Mouse (Mus musculus) liver, adult 2 months (tissue): Measurements from ENCODE around the gene Eif4g1. TPM values are rescaled to one million over a fixed set of nuclear protein-coding genes. Genes with fewer than 3 reads are reported as not detected.
"Not testable (repeated sequence)": the region's sequence is repeated elsewhere in the genome, so short reads cannot be mapped to it uniquely, and the experiment has no call there.

ENCODE experiments used
- DNase-seq: peaks from one replicate; pipeline ENCODE4 v3.0.0-alpha.2; 2011; ENCODE audit warnings: low read depth, low spot score; ENCODE audit errors: extremely low read depth
- H3K27ac ChIP-seq: fragments of 200-500 bp; replicated peaks from 2 replicates; pipeline ENCODE4 v1.5.1; 2012; ENCODE audit warnings: low read depth, mild to moderate bottlenecking, control low read depth, inconsistent platforms, low read length; ENCODE audit not compliant: insufficient read depth
- H3K27me3 ChIP-seq: fragments of 200-500 bp; 2 replicates; pipeline ENCODE4 v1.6.1; 2012; ENCODE audit warnings: mild to moderate bottlenecking, moderate library complexity, low read length, inconsistent platforms; ENCODE audit not compliant: control insufficient read depth, insufficient read depth
- H3K36me3 ChIP-seq: fragments of 200-500 bp; 2 replicates; pipeline ENCODE4 v1.6.1; 2012; ENCODE audit warnings: low read length, inconsistent platforms; ENCODE audit not compliant: control insufficient read depth, insufficient read depth
- H3K4me1 ChIP-seq: fragments of 200-500 bp; 2 replicates; pipeline ENCODE4 v1.6.1; 2011; ENCODE audit warnings: low read length; ENCODE audit not compliant: control insufficient read depth, insufficient read depth
- H3K4me3 ChIP-seq: fragments of 200-500 bp; 2 replicates; pipeline ENCODE4 v1.5.1; 2011; ENCODE audit warnings: low read depth, mild to moderate bottlenecking, control low read depth, low read length, moderate library complexity; ENCODE audit not compliant: insufficient read depth
- H3K79me2 ChIP-seq: fragments of 200-500 bp; 2 replicates; pipeline ENCODE4 v1.6.1; 2012; ENCODE audit warnings: inconsistent platforms, mild to moderate bottlenecking, low read length, moderate library complexity; ENCODE audit not compliant: control insufficient read depth, insufficient read depth
- H3K9ac ChIP-seq: fragments of 200-500 bp; 2 replicates; pipeline ENCODE4 v1.6.1; 2012; ENCODE audit warnings: low read depth, mild to moderate bottlenecking, control low read depth, inconsistent platforms, low read length
- CTCF ChIP-seq: fragments of 200-500 bp; IDR thresholded peaks from 2 replicates; pipeline ENCODE4 v1.5.1; 2011; ENCODE audit warnings: low read depth, low read length, control low read depth
- POLR2A ChIP-seq: fragments of 200-500 bp; IDR thresholded peaks from 2 replicates; pipeline ENCODE4 v1.6.1; 2011; ENCODE audit warnings: low read length, control low read depth; ENCODE audit not compliant: insufficient read depth; ENCODE audit errors: extremely low read depth
- WGBS: fragments of 180-500 bp; shearing (Covaris S2); methylation state at CpG from one replicate; pipeline ENCODE4 v1.1.7; 2018; 5-methylcytosine and 5-hydroxymethylcytosine counted together
- polyA plus RNA-seq: library from polyadenylated mRNA; depleted of rRNA; stranded (reverse); fragments of >200 nt; gene quantifications from 2 replicates; pipeline ENCODE4 v1.2.3, GENCODE M21; 2012; rRNA removed
- total RNA-seq: library from RNA; depleted of rRNA; stranded (reverse); fragments of >200 nt; gene quantifications from 2 replicates; pipeline ENCODE4 v1.2.3, GENCODE M21; 2014; rRNA removed

Gene Eif4g1
- 173 and 198 TPM in 2 replicates for total RNA-seq
- 400 and 438 TPM in 2 replicates for polyA plus RNA-seq

DNA sequence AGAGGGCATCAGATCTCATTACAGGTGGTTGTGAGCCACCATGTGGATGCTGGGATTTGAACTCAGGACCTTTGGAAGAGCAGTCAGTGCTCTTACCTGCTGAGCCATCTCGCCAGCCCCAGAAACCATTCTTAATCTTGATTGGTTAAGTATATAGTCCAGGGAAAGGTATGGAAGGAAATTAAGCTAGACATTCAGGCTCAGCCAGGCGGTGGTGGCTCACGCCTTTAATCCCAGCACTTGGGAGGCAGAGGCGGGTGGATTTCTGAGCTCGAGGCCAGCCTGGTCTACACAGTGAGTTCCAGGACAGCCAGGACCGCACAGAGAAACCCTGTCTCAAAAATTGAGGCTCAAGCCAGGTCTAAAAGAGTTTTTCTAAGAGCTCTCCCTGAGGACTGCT lies at the start of gene Eif4g1:
Gene Eif4g1, plus strand, starts transcription at position 301 of the 400 bp plus-strand sequence.
- H3K79me2 ChIP-seq, DNase-seq, H3K36me3 ChIP-seq, H3K4me1 ChIP-seq, H3K27ac ChIP-seq, H3K9ac ChIP-seq, H3K4me3 ChIP-seq, H3K27me3 ChIP-seq: not testable (repeated sequence)
- WGBS: 98% methylated on average over 5 of the region's 6 CpGs

DNA sequence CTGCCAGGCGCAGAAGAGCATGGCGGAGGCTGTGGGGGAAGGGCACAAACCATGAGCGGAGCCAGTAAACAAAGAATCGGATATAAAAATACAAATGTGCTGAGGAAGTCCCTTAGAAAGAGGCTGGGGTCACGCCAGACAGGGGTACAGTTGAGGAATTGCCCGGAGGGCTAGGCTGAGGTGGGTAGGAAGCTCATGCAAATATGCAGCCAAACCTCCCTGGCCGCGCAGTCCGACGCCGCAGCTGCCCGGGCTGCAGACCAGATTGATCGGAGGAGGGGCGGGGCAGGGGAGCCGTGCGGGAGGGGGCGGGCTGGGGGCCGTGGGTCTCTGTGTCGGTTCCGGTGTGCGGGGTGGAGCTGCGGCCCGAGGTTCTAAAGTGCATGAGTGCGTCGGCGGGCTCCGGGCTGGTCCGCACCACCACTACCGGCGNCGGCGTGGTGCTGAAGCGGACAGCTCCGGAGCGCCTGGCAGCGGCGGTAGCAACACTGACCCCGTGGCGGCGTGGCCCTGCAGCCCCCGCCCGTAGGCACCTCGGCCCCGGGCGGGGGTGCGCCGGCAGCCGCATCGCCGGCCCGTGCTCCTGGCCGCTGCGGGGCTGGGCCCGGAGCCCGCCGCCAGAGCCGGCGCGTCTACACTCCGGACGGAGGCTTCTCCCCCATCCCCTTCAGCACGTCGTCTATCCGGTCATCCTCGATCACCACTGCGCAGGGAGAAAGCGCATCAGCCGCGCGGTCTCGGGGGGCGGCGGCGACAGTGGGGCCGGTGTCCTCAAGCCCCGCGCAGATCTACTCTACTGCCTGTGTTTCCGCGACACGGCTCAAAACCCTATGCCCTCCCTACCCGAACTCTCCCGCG lies 48.3 kb upstream of the Eif4g1 start:
- no peaks in the 10 kb centered on the region for H3K27me3 ChIP-seq

DNA sequence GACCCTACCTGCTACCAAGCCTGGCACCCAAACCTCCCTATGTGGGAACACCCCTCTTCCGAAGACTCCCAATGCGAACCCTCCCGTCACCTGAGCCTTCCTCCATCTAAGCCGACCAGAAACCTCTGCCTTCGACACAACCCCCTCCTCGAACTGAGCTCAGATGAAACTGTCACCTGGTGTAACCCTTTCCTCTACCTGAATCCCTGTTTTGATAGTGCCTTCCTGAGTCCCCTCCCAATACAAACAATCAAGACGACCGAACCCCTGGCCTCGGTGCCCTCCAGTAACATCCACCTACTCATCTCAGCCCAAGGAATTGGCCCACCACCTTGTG lies 47.7 kb upstream of the Eif4g1 start:
- Histone ChIP-seq H3K27me3 (no peaks in the 10 kb centered on the region), H3K4me1 (peaks cover 8% of the 10 kb centered on the region), H3K79me2 (no peaks in the 10 kb centered on the region), H3K4me3 (peak overlapping the region; percentile 11; the same call in 1 of the 2 replicates), H3K36me3 (no peaks in the 10 kb centered on the region), H3K27ac (no peak overlapping the region), H3K9ac (no peak overlapping the region)
- 1% methylated on average over 9 of the region's 9 CpGs for WGBS
- no peak for DNase-seq
- TF ChIP-seq POLR2A: no peak
- TF ChIP-seq CTCF: no peak

More for the DNA sequence above, 48.3 kb upstream of the Eif4g1 start:
- H3K4me3 ChIP-seq: peak overlapping the region; percentile 11; the same call in 1 of the 2 replicates
- DNase-seq: no peak
- H3K9ac ChIP-seq: no peak overlapping the region
- H3K36me3 ChIP-seq: no peaks in the 10 kb centered on the region
- no peak overlapping the region for H3K27ac ChIP-seq
- TF ChIP-seq CTCF (no peak), POLR2A (no peak)
- 4% methylated on average over 74 of the region's 83 CpGs for WGBS
- H3K79me2 ChIP-seq: no peaks in the 10 kb centered on the region
- peaks cover 8% of the 10 kb centered on the region for H3K4me1 ChIP-seq

DNA sequence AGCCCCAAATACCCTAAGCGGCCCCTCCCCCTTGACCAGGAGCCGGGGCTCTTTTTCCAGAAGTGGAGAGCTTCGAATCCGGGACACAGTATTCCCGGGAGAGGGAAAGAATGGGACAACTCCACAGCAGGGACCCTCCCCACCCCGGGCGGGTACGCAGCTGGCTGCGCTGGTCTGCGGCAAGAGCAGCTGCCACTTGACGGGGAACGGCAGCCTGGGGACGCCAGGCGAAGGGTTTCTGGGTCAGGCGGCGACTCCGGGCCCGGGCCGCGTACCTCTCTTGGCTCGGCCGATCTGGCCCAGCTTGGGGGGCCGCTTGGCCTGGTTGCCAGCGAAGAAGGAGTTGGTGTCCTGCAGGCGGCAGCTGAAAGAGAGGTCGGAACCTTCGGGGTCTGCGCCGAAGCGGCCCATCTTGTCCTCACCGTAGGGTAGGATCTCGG lies 47.3 kb upstream of the Eif4g1 start:
- no peaks in the 10 kb centered on the region for H3K79me2 ChIP-seq
- no peaks in the 10 kb centered on the region for H3K36me3 ChIP-seq
- no peak for DNase-seq
- peaks cover 8% of the 10 kb centered on the region for H3K4me1 ChIP-seq
- no peaks in the 10 kb centered on the region for H3K27me3 ChIP-seq
- TF ChIP-seq CTCF (no peak), POLR2A (no peak)
- H3K4me3 ChIP-seq: peak overlapping the region; percentile 84
- no peak overlapping the region for H3K27ac ChIP-seq
- peak overlapping the region; percentile 72 for H3K9ac ChIP-seq
- WGBS: 1% methylated on average over 32 of the region's 32 CpGs

DNA sequence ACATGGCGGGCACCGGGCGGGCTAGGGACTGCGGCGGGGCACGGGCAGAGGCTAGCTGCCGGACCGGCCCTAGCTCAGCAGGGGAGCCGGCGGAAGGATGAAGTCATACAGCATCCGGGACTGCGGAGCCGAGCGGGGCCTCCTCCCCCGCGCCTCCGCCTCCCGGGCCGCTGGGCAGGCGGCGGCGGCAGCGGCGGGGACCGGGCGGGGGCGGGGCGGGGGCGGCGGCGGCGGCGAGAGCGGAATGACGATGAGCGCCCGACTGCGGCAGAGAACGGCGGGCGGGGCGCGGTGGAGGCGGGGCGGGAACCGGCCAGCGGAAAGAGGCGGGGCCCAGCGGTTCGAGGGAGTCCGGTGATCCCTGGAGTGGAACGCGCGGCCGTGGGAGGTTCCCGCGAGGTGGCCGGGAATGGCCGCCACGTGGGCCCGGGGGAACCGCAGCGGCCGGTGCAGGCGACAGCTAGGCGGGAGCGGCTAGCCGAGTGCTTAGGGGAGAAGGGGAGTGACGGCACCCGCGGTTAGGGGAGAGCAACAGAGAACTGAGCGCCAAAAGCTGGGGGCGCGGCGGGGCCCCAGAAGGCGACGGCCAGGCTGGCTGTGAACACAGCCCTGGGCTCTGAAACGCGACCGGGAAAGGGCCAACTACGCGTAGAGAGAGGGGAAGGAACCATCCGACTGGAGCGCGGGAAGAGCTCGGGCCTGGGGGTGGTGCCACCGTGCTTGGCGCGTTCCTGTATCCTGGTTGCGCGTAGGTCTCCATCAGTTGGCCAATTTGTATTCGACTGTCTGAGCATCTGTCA lies 46.7 kb upstream of the Eif4g1 start, which contains the start of gene Camk2n2:
Gene Camk2n2, minus strand, starts transcription at position 97 of the 800 bp plus-strand sequence.
- under 1% methylated on average over 84 of the region's 92 CpGs for WGBS
- peak; percentile 33 for DNase-seq
- Histone ChIP-seq H3K4me1 (peaks cover 8% of the 10 kb centered on the region), H3K9ac (peak within 1 kb of the TSS; percentile 72), H3K4me3 (peak within 1 kb of the TSS; percentile 84), H3K27ac (no peak within 1 kb of the TSS), H3K36me3 (no peaks in the 10 kb centered on the region), H3K79me2 (no peaks in the 10 kb centered on the region), H3K27me3 (no peaks in the 10 kb centered on the region)
- TF ChIP-seq POLR2A (0 out of 2 replicates have a peak, but pooled peaks have one; percentile 3), CTCF (no peak)
